In genomic region chr9:109894413-109895090, GRCm38 (mm10) we compare ENCODE assay signal across 9 mouse cellular contexts. TPM values are rescaled to one million over a fixed set of nuclear protein-coding genes. Genes with fewer than 3 reads are reported as not detected.
DNase-seq lines count a peak whose midpoint lies in the region; ATAC-seq and TF ChIP-seq lines count a peak whose summit lies in the region.
"Had no signal": no experiment of that assay in that cellular context is flagged by ENCODE, and none has a peak within 500 bp of the region (broad histone marks: within the 10 kb centered on the region; RNA-seq: fewer than 3 reads in every experiment).

No protein-coding gene starts in this region.

- peak overlapping the region; percentile 65 for H3K9ac ChIP-seq in heart, embryonic 13.5 days
- H3K9ac ChIP-seq in kidney, embryonic 16.5 days (replicated peaks; ENCODE audit: low read length), result peak overlapping the region; percentile 38
- H3K9ac ChIP-seq in liver, adult 2 months (ENCODE audit: low read depth, low read length), result no peak overlapping the region

- H3K27me3 ChIP-seq in heart, embryonic 13.5 days (replicated peaks), result no peaks in the 10 kb centered on the region
- H3K27me3 ChIP-seq in kidney, embryonic 16.5 days (ENCODE audit: insufficient read depth, low read length), result no peaks in the 10 kb centered on the region
- H3K27me3 ChIP-seq in liver, adult 2 months (ENCODE audit: control insufficient read depth, insufficient read depth, low read length), result no peaks in the 10 kb centered on the region
- H3K27me3 ChIP-seq in testis, adult 2 months (ENCODE audit: control insufficient read depth, insufficient read depth, low read length), result no peaks in the 10 kb centered on the region

- no peaks in the 10 kb centered on the region for H3K4me1 ChIP-seq in bone marrow, adult 2 months (ENCODE audit: control insufficient read depth, insufficient read depth, low read length)
- H3K4me1 ChIP-seq in heart, embryonic 13.5 days, result peaks cover 25% of the 10 kb centered on the region
- H3K4me1 ChIP-seq in kidney, embryonic 16.5 days (ENCODE audit: insufficient read depth, low read length), result peaks cover 22% of the 10 kb centered on the region
- peaks cover 16% of the 10 kb centered on the region for H3K4me1 ChIP-seq in liver, adult 2 months (ENCODE audit: control insufficient read depth, insufficient read depth, low read length)
- peaks cover 5% of the 10 kb centered on the region for H3K4me1 ChIP-seq in testis, adult 2 months (ENCODE audit: control insufficient read depth, insufficient read depth, low read length)

- H3K36me3 ChIP-seq in heart, embryonic 13.5 days, result peaks cover 60% of the 10 kb centered on the region
- H3K36me3 ChIP-seq in kidney, embryonic 16.5 days (ENCODE audit: insufficient read depth, low read length), result peaks cover 38% of the 10 kb centered on the region
- peaks cover 12% of the 10 kb centered on the region for H3K36me3 ChIP-seq in liver, adult 2 months (ENCODE audit: control insufficient read depth, insufficient read depth, low read length)
- no peaks in the 10 kb centered on the region; the same call in none of the 2 replicates for H3K36me3 ChIP-seq in testis, adult 2 months (ENCODE audit: control insufficient read depth, insufficient read depth, low read length)

- no peak overlapping the region for H3K4me3 ChIP-seq in bone marrow, adult 2 months (replicated peaks; ENCODE audit: control insufficient read depth, low read depth, low read length)
- no peak overlapping the region for H3K4me3 ChIP-seq in heart, embryonic 13.5 days
- H3K4me3 ChIP-seq in kidney, embryonic 16.5 days (ENCODE audit: low read length), result no peak overlapping the region
- no peak overlapping the region for H3K4me3 ChIP-seq in liver, adult 2 months (ENCODE audit: insufficient read depth, low read depth, low read length)
- H3K4me3 ChIP-seq in testis, adult 2 months (ENCODE audit: control insufficient read depth, low read depth, low read length), result no peak overlapping the region
- H3K4me3 ChIP-seq: erythroblast, embryonic 14.5 days had no signal

- H3K9me3 ChIP-seq in heart, embryonic 13.5 days, result no peaks in the 10 kb centered on the region
- H3K9me3 ChIP-seq in kidney, embryonic 16.5 days (ENCODE audit: low read length), result no peaks in the 10 kb centered on the region

- no peak overlapping the region for H3K27ac ChIP-seq in bone marrow, adult 2 months (ENCODE audit: control insufficient read depth, insufficient read depth, low read depth, low read length, poor library complexity)
- peak overlapping the region; percentile 67 for H3K27ac ChIP-seq in heart, embryonic 13.5 days (replicated peaks)
- peak overlapping the region; percentile 83 for H3K27ac ChIP-seq in kidney, embryonic 16.5 days (ENCODE audit: low read length)
- H3K27ac ChIP-seq in liver, adult 2 months (replicated peaks; ENCODE audit: insufficient read depth, low read depth, low read length), result no peak overlapping the region
- no peak overlapping the region for H3K27ac ChIP-seq in testis, adult 2 months (ENCODE audit: control insufficient read depth, insufficient read depth, low read depth, low read length)

- no peaks in the 10 kb centered on the region for H3K79me2 ChIP-seq in liver, adult 2 months (ENCODE audit: control insufficient read depth, insufficient read depth, low read length)

- H3K4me2 ChIP-seq in heart, embryonic 13.5 days, result no peak overlapping the region
- H3K4me2 ChIP-seq in kidney, embryonic 16.5 days (replicated peaks; ENCODE audit: low read depth, low read length), result no peak overlapping the region

- DNase-seq in CD4-positive helper T cell, adult 2 months (ENCODE audit: low read depth, low spot score), result peak; percentile 65
- peak; percentile 72 for DNase-seq in fibroblast of lung, adult 2 months (ENCODE audit: low read depth)
- peak; percentile 82 for DNase-seq in liver, adult 2 months (ENCODE audit: extremely low read depth, low read depth, low spot score)
- DNase-seq in naive thymus-derived CD4-positive, alpha-beta T cell, adult 2 months (ENCODE audit: low read depth), result peak; percentile 69

- WGBS in bone marrow, adult 2 months, result 38% methylated on average over 6 of the region's 6 CpGs
- 29% methylated on average over 6 of the region's 6 CpGs for WGBS in heart, embryonic 13.5 days
- 16% methylated on average over 6 of the region's 6 CpGs for WGBS in kidney, embryonic 16.5 days
- whole genome bisulfite sequencing in liver, adult 2 months, result 16% methylated on average over 6 of the region's 6 CpGs

- TF ChIP-seq CTCF in bone marrow, adult 2 months (IDR thresholded peaks at IDR 0.05; ENCODE audit: control insufficient read depth, insufficient read depth, low read length), result peak; percentile 81
- TF ChIP-seq CTCF in liver, adult 2 months (IDR thresholded peaks at IDR 0.05; ENCODE audit: low read depth, low read length), result peak; percentile 90
- TF ChIP-seq CTCF in testis, adult 2 months (IDR thresholded peaks at IDR 0.05; ENCODE audit: control insufficient read depth, insufficient read depth, insufficient replicate concordance, low read depth, low read length), result peak; percentile 59; the same call in 1 of the 2 replicates

- no peak for ATAC-seq in heart, embryonic 13.5 days (ENCODE audit: extremely low read depth, insufficient number of reproducible peaks, low FRiP score, low TSS enrichment)
- peak; percentile 89 for ATAC-seq in kidney, embryonic 16.5 days (ENCODE audit: low FRiP score, low TSS enrichment)

- no peak for TF ChIP-seq POLR2A in bone marrow, adult 2 months (IDR thresholded peaks at IDR 0.05; ENCODE audit: borderline replicate concordance, control insufficient read depth, low read depth, low read length)
- TF ChIP-seq POLR2A in liver, adult 2 months (IDR thresholded peaks at IDR 0.05; ENCODE audit: extremely low read depth, insufficient read depth, low read length), result no peak
- TF ChIP-seq POLR2A in testis, adult 2 months (IDR thresholded peaks at IDR 0.05; ENCODE audit: control insufficient read depth, low read depth, low read length), result no peak

RNA-seq across cellular contexts. Expression of gene Cdc25a, which starts 19.2 kb away (rescaled TPM):
- polyA plus RNA-seq in bone marrow, adult 2 months (2011; ENCODE audit: insufficient read depth, insufficient read length, low replicate concordance, missing spikeins), result 18.7 and 28.3 TPM in 2 replicates
- 17.8 and 19.5 TPM in 2 replicates for polyA plus RNA-seq in heart, embryonic 13.5 days (2015; fragmentation: Nextera tagmentation; extraction: Ambion mirVana)
- polyA plus RNA-seq in kidney, embryonic 16.5 days (2015; fragmentation: Nextera tagmentation; extraction: Ambion mirVana), result 24.3 and 28.0 TPM in 2 replicates
- 0.92 and 2.1 TPM in 2 replicates for total RNA-seq in liver, adult 2 months (2014; rRNA removed)
- 0.73 and 0.87 TPM in 2 replicates for polyA plus RNA-seq in liver, adult 2 months (2012; rRNA removed)
- 25.1 and 26.0 TPM in 2 replicates for polyA plus RNA-seq in testis, adult 2 months (2012; rRNA removed)

RNA-seq across cellular contexts. Expression of gene Map4, which starts 36.7 kb away (rescaled TPM):
- polyA plus RNA-seq in bone marrow, adult 2 months (2011; ENCODE audit: insufficient read depth, insufficient read length, low replicate concordance, missing spikeins), result 12.9 and 33.6 TPM in 2 replicates
- polyA plus RNA-seq in heart, embryonic 13.5 days (2015; fragmentation: Nextera tagmentation; extraction: Ambion mirVana), result 77.3 and 82.0 TPM in 2 replicates
- 53.9 and 64.7 TPM in 2 replicates for polyA plus RNA-seq in kidney, embryonic 16.5 days (2015; fragmentation: Nextera tagmentation; extraction: Ambion mirVana)
- total RNA-seq in liver, adult 2 months (2014; rRNA removed), result 16.8 and 19.3 TPM in 2 replicates
- polyA plus RNA-seq in liver, adult 2 months (2012; rRNA removed), result 43.2 and 50.9 TPM in 2 replicates
- polyA plus RNA-seq in testis, adult 2 months (2012; rRNA removed), result 282 and 295 TPM in 2 replicates

RNA-seq across cellular contexts. Expression of gene Camp, which starts 45.1 kb away (rescaled TPM):
- 1,948 and 4,579 TPM in 2 replicates for polyA plus RNA-seq in bone marrow, adult 2 months (2011; ENCODE audit: insufficient read depth, insufficient read length, low replicate concordance, missing spikeins)
- 0.74 and 1.5 TPM in 2 replicates for polyA plus RNA-seq in heart, embryonic 13.5 days (2015; fragmentation: Nextera tagmentation; extraction: Ambion mirVana)
- polyA plus RNA-seq in kidney, embryonic 16.5 days (2015; fragmentation: Nextera tagmentation; extraction: Ambion mirVana), result 1.4 and 2.2 TPM in 2 replicates
- not detected in 2 replicates for total RNA-seq in liver, adult 2 months (2014; rRNA removed)
- polyA plus RNA-seq in liver, adult 2 months (2012; rRNA removed), result 0.17 and 0.45 TPM in 2 replicates
- not detected in 2 replicates for polyA plus RNA-seq in testis, adult 2 months (2012; rRNA removed)

Comparison
In these comparisons a context has a peak if more than half of its experiments do, and no peak if none do; other contexts are left out.
1. H3K27ac ChIP-seq: peak in heart, embryonic 13.5 days (single experiment) and kidney, embryonic 16.5 days (single experiment); none in bone marrow, adult 2 months (single experiment), liver, adult 2 months (single experiment) and testis, adult 2 months (single experiment).
2. RNA of gene Cdc25a, which starts 19.2 kb away (polyA plus RNA-seq): 18.7 to 28.3 TPM in bone marrow, adult 2 months, 25.1 to 26.0 TPM in testis, adult 2 months, 24.3 to 28.0 TPM in kidney, embryonic 16.5 days and 17.8 to 19.5 TPM in heart, embryonic 13.5 days; 0.73 to 0.87 TPM in liver, adult 2 months; every median in the first group is over 10 times any median in the second.
3. RNA of gene Camp, which starts 45.1 kb away (polyA plus RNA-seq): 1,948 to 4,579 TPM in bone marrow, adult 2 months; 1.4 to 2.2 TPM in kidney, embryonic 16.5 days, 0.74 to 1.5 TPM in heart, embryonic 13.5 days, 0.17 to 0.45 TPM in liver, adult 2 months and not detected in testis, adult 2 months; every median in the first group is over 100 times any median in the second.
4. Peak in every context shown above with its lines, with median percentiles within 50 percentile points of each other: DNase-seq and CTCF ChIP-seq.